Mouse (Mus musculus) olfactory bulb, adult 2 months (tissue): ENCODE measurements around the gene Dstyk.

Experiments
- CTCF ChIP-seq: fragments of 200-500 bp; IDR thresholded peaks from 2 replicates; pipeline ENCODE4 v1.5.1; 2012; ENCODE audit warnings: low read depth, mild to moderate bottlenecking, low read length, moderate library complexity; ENCODE audit not compliant: insufficient read depth
- POLR2A ChIP-seq: fragments of 200-500 bp; IDR thresholded peaks from 2 replicates; pipeline ENCODE4 v1.6.1; 2012; ENCODE audit warnings: mild to moderate bottlenecking, low read depth, low read length, moderate library complexity; ENCODE audit not compliant: insufficient read depth

GRCm38 (mm10) chr1:132410657-132411056, 6.7 kb upstream of the Dstyk start:
- TF ChIP-seq CTCF (no peak), POLR2A (no peak)
